Mouse (Mus musculus): ENCODE data around the gene P2ry6. TPM values are rescaled to one million over a fixed set of nuclear protein-coding genes. Genes with fewer than 3 reads are reported as not detected.
A peak's percentile ranks its signal among the peaks of the same experiment; 100 is the strongest.

P2ry6 gene
- polyA plus RNA-seq, 1 experiment from 2014 or later, result 2.6 TPM

DNA sequence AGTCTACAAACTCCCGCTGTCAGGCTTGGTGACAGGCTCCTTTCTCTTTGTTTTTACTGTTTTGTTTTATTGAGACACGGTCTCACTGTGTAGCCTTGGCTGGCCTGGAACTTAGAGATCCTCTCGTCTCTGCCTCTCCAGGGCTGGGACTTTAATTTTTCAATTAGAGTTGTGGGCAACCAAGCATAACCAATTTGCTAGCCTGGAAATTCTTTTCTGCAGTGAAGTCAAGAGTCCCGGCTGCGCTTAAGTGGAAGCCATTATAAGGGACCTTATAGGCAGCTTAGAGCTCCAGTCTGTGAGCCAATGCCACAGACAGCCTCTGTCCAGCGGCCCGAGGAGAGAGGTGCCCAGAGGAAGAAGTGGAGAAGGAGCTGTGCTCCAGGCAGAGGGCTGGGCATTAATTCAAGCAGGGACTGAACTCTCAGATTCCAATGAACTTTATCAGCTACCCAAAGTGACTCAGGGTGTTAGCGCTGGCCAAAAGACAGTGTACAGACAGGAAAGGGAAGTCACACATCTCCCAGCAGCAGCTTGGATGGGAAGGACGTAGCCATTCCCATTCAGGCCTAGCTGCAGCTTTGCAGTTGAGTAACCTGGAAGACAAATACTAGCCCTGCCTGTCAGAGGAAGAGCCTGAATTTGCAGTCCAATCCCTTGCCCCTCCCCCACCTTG is 16.3 kb upstream of the P2ry6 start:
- H3K27ac ChIP-seq (ENCODE audit: poor library complexity, severe bottlenecking), result peak overlapping the region; percentile 15
- no peaks in the 10 kb centered on the region for H3K36me3 ChIP-seq
- H3K4me3 ChIP-seq, result no peak overlapping the region
- no peak overlapping the region for H3K9ac ChIP-seq
- no peak overlapping the region for H3K4me2 ChIP-seq
- H3K4me1 ChIP-seq (replicated peaks), result peaks cover 29% of the 10 kb centered on the region
- H3K27me3 ChIP-seq (replicated peaks), result 0 out of 2 replicates have a peak, but pooled peaks cover 3% of the 10 kb centered on the region
- WGBS, result 46% methylated on average over 9 of the region's 9 CpGs
- ATAC-seq (ENCODE audit: insufficient number of reproducible peaks, low FRiP score), result 0 out of 2 replicates have a peak, but pooled peaks have one; percentile 36
- H3K9me3 ChIP-seq (replicated peaks), result no peaks in the 10 kb centered on the region

DNA sequence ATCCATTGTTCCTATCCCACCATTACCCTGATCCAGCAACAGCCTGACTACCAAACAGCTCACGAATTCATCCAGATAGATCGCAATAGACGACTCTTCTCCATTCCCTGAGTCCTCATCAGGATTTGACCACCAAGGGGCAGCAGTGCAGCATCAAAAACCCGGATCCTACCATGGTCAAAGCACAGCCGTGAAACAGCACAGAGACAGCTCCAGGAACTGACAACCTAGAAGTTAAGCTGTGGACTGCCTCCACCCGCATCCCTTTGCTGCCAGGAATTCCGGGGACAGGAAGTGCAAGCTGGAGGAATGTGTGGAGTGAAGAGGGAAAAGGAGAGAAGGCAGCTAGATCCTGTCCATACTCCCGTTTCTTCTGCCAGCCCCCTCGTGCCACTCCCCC is 13.6 kb upstream of the P2ry6 start:
- peak; percentile 77 for ATAC-seq (ENCODE audit: insufficient number of reproducible peaks, low FRiP score)
- no peak overlapping the region for H3K27ac ChIP-seq (ENCODE audit: poor library complexity, severe bottlenecking)
- no peaks in the 10 kb centered on the region for H3K36me3 ChIP-seq
- H3K4me3 ChIP-seq, result no peak overlapping the region
- H3K9ac ChIP-seq, result no peak overlapping the region
- WGBS, result 7% methylated on average over 9 of the region's 9 CpGs
- peaks cover 33% of the 10 kb centered on the region for H3K4me1 ChIP-seq (replicated peaks)
- peak overlapping the region; percentile 20; the same call in 1 of the 2 replicates for H3K4me2 ChIP-seq
- H3K9me3 ChIP-seq (replicated peaks), result no peaks in the 10 kb centered on the region
- 0 out of 2 replicates have a peak, but pooled peaks cover 3% of the 10 kb centered on the region for H3K27me3 ChIP-seq (replicated peaks)

DNA sequence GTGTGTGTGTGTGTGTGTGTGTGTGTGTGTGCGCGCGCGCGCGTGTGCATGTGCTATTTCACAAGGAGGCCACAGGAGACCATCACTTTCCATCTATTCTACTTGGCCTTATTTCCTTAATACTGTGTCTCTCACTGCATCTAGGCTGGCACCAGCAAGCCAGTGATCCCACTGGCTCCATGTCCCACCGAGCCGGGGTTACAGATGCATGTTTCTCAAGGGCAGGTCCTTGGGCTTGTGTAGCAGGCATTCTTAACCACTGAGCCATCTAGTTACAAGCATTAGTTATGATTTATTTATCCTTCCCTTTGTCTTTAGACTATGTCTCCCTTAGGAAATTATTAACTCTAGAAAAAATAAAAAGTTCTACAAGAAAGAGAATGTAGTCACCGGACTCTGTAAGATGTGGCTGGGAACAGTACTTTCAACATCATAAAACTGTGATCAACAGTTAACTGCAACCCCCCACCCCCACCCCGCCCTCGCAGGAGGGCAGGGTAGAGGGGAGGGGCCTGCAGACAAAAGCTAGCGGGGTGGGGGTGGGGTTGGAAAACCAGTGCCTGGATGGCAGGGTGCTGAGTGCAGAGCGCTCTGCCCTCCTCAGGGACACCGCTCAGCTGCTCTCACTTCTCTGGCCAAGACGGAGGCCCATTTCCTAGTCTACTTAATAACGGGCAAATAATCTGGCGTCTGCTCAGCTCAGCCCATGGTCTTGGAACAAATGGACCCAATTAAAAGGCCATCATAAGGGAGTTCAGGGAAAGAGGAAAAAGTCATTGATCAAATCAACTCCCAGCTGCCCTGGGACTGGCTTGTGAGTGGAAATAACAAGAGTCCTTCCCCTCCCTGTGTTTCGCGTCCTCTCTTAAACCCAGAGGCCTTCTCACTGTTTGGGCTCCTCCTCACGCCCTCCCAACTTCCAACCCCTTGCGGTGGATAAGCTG is 10.3 kb upstream of the P2ry6 start:
- ATAC-seq (ENCODE audit: insufficient number of reproducible peaks, low FRiP score), result peak; percentile 65
- peaks cover 21% of the 10 kb centered on the region for H3K4me1 ChIP-seq (replicated peaks)
- 40% methylated on average over 21 of the region's 21 CpGs for WGBS
- H3K4me3 ChIP-seq, result no peak overlapping the region
- no peak overlapping the region for H3K27ac ChIP-seq (ENCODE audit: poor library complexity, severe bottlenecking)
- H3K9me3 ChIP-seq (replicated peaks), result no peaks in the 10 kb centered on the region
- H3K4me2 ChIP-seq, result peak overlapping the region; percentile 17; the same call in 1 of the 2 replicates
- H3K9ac ChIP-seq, result no peak overlapping the region
- H3K36me3 ChIP-seq, result no peaks in the 10 kb centered on the region
- H3K27me3 ChIP-seq (replicated peaks), result 0 out of 2 replicates have a peak, but pooled peaks cover 3% of the 10 kb centered on the region

DNA sequence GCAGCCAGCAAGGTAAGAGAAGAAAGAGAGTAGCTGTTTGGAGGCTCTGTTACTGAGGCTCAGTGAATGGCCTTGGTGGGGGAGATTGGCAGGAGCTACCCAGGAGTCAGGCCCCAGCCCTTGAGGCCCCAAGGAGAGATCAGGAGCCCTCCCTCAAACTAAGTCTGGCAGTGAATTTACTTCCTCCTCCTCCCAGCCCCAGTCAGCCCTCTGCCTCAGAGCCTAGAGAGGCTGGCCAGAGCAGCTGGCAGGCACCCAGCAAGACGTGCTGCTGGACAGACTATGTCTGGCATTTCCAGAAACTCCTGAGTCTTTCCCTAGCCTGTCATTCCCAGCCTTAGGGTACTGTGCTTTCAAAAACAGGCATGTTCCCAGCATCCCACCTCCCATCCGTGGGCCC is 4.7 kb upstream of the P2ry6 start:
- H3K4me1 ChIP-seq (replicated peaks), result peaks cover 15% of the 10 kb centered on the region
- peak overlapping the region; percentile 82 for H3K27ac ChIP-seq (ENCODE audit: poor library complexity, severe bottlenecking)
- peak; percentile 72; the same call in 1 of the 2 replicates for ATAC-seq (ENCODE audit: insufficient number of reproducible peaks, low FRiP score)
- no peaks in the 10 kb centered on the region for H3K36me3 ChIP-seq
- 29% methylated on average over 2 of the region's 2 CpGs for WGBS
- peak overlapping the region; percentile 8; the same call in 1 of the 2 replicates for H3K9ac ChIP-seq
- no peaks in the 10 kb centered on the region for H3K9me3 ChIP-seq (replicated peaks)
- H3K27me3 ChIP-seq (replicated peaks), result peaks cover 6% of the 10 kb centered on the region; the same call in 1 of the 2 replicates
- H3K4me2 ChIP-seq, result no peak overlapping the region
- H3K4me3 ChIP-seq, result no peak overlapping the region

DNA sequence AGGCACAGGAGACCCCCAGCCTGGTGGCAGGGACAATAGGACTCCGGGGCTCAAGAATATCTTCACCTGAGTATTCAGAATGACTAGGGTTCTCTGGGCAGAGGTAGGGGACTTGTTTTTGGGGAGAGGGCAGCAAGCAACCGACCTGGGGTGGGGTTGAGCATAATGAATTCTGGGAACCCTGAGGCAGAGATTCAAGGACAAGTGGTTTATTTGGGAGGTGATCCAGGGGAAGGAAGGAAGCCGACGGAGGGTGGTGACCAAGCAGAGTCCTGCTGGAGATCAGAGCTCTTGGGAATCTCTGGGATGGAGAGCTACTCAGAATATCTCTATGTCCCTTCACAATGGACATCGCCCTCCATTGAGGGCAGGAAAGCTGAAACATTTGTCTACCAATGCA is 3.7 kb upstream of the P2ry6 start:
- no peak overlapping the region for H3K4me3 ChIP-seq
- WGBS, result 76% methylated on average over 5 of the region's 5 CpGs
- H3K9me3 ChIP-seq (replicated peaks), result no peaks in the 10 kb centered on the region
- H3K4me1 ChIP-seq (replicated peaks), result peaks cover 25% of the 10 kb centered on the region
- H3K36me3 ChIP-seq, result no peaks in the 10 kb centered on the region
- peaks cover 15% of the 10 kb centered on the region for H3K27me3 ChIP-seq (replicated peaks)
- no peak overlapping the region for H3K4me2 ChIP-seq
- no peak overlapping the region for H3K27ac ChIP-seq (ENCODE audit: poor library complexity, severe bottlenecking)
- no peak for ATAC-seq (ENCODE audit: insufficient number of reproducible peaks, low FRiP score)
- H3K9ac ChIP-seq, result no peak overlapping the region

DNA sequence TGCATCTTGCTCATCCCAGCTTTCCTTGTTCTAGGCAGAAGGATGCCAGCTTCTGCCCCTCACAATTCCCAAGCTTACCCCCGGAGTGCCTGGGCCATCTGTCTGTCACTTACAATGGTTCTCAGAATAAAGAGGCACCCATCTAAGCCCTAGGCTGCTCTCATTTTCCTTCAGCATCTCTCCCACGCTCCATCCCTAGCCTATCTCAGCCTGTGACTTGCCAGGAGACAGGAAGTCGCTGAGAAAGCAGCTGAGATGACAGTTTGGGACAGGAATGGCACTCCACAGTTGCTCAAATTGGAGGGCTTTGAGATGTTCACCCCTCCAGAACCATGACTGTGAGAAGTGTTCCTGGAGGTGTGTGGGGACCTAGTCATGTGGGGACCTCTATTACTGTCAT is 1.6 kb downstream of the P2ry6 start:
- Histone ChIP-seq H3K4me2 (no peak overlapping the region), H3K4me3 (no peak overlapping the region), H3K27ac (ENCODE audit: poor library complexity, severe bottlenecking) (no peak overlapping the region), H3K4me1 (replicated peaks) (peaks cover 35% of the 10 kb centered on the region), H3K9me3 (replicated peaks) (no peaks in the 10 kb centered on the region), H3K36me3 (no peaks in the 10 kb centered on the region), H3K27me3 (replicated peaks) (peaks cover 43% of the 10 kb centered on the region), H3K9ac (no peak overlapping the region)
- ATAC-seq (ENCODE audit: insufficient number of reproducible peaks, low FRiP score), result no peak
- WGBS, result 24% methylated on average over 3 of the region's 3 CpGs

DNA sequence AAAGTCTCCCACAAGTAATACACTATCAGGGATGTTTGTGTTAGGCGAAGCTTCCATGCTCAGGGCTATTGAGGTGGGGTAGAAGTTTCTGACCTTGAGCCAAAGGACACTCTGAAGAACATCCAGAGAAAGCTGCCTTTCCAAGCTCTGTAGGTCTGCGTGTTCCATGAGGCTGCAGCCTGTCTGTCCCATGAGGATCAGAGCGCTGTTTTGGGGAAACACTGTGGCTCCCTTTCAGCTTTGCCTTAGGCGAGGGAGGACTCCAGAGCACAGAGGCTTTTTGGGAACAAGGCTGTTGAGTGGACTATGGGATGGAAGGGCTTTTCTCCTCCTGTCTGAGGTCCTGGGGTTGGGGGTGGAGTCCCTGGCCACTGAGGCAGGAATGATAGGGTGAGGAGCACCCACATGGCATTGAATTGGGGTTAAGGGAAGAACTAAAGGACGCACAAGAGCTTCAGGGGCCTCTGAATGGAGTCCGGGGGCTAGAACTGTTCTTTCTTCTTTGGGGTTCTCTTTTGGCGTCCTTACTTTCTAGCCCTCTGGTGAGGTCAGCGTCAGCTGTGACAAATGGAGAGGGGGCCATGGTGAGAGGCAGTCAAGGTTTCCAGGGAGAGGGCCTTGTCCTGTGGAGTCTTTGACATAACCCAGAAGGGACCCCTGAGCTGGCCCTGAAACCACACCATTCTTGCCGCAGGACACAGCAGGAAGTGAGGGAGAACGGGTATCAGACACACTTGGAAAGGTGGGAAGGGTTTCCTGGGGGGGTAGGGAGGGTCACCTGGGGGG is 5.4 kb downstream of the P2ry6 start:
- ATAC-seq (ENCODE audit: insufficient number of reproducible peaks, low FRiP score), result no peak
- WGBS, result 58% methylated on average over 10 of the region's 10 CpGs
- Histone ChIP-seq H3K36me3 (no peaks in the 10 kb centered on the region), H3K9ac (no peak overlapping the region), H3K4me2 (no peak overlapping the region), H3K27me3 (replicated peaks) (peaks cover 39% of the 10 kb centered on the region), H3K9me3 (replicated peaks) (no peaks in the 10 kb centered on the region), H3K4me1 (replicated peaks) (peaks cover 39% of the 10 kb centered on the region), H3K4me3 (no peak overlapping the region), H3K27ac (ENCODE audit: poor library complexity, severe bottlenecking) (no peak overlapping the region)

DNA sequence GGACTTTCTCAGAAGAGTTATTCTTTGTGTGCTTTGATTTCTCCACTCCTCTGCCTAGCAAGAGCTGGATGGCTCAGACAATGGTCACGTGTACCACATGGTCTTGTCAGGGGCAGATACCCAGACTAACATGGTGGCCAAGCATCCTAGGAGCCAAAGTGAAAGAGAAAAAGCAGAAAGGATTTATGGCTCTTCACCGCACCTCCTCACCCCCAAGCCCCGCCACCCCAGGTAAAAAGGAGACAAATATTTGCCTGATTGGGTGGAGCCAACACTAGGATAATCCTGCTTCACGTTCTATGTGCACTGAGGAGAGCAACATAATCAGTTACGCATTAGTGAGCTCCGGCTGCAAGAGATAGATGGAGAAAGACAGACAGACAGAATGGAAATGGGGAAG is 6.1 kb downstream of the P2ry6 start:
- H3K27me3 ChIP-seq (replicated peaks), result peaks cover 33% of the 10 kb centered on the region
- H3K4me2 ChIP-seq, result no peak overlapping the region
- H3K9ac ChIP-seq, result no peak overlapping the region
- H3K36me3 ChIP-seq, result no peaks in the 10 kb centered on the region
- H3K4me1 ChIP-seq (replicated peaks), result peaks cover 33% of the 10 kb centered on the region
- no peak overlapping the region for H3K4me3 ChIP-seq
- no peak overlapping the region for H3K27ac ChIP-seq (ENCODE audit: poor library complexity, severe bottlenecking)
- ATAC-seq (ENCODE audit: insufficient number of reproducible peaks, low FRiP score), result no peak
- no peaks in the 10 kb centered on the region for H3K9me3 ChIP-seq (replicated peaks)
- 83% methylated on average over 6 of the region's 6 CpGs for WGBS

DNA sequence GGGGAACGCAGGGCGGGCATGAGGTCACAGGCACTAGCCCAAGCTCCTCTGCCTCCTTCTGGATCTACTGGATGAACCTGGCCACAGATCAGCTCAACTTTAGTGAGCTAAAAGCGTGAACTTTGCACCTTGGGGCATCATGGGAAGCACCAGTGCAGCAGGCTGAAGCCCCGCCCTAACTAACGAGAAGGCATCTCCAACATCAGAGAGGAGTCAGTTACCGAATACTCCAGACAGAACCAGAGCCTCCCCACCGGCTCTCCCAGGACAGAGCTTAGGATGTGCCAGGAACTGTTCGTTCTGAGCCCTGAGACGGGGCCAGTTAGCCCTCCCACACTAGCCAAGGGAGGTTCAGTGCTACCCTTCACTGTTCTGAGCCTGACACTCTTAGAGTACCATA is 6.6 kb downstream of the P2ry6 start:
- peaks cover 33% of the 10 kb centered on the region for H3K27me3 ChIP-seq (replicated peaks)
- no peak overlapping the region for H3K9ac ChIP-seq
- no peaks in the 10 kb centered on the region for H3K9me3 ChIP-seq (replicated peaks)
- no peak overlapping the region for H3K27ac ChIP-seq (ENCODE audit: poor library complexity, severe bottlenecking)
- ATAC-seq (ENCODE audit: insufficient number of reproducible peaks, low FRiP score), result no peak
- WGBS, result 73% methylated on average over 9 of the region's 9 CpGs
- no peaks in the 10 kb centered on the region for H3K36me3 ChIP-seq
- H3K4me2 ChIP-seq, result no peak overlapping the region
- H3K4me1 ChIP-seq (replicated peaks), result peaks cover 27% of the 10 kb centered on the region
- no peak overlapping the region for H3K4me3 ChIP-seq

DNA sequence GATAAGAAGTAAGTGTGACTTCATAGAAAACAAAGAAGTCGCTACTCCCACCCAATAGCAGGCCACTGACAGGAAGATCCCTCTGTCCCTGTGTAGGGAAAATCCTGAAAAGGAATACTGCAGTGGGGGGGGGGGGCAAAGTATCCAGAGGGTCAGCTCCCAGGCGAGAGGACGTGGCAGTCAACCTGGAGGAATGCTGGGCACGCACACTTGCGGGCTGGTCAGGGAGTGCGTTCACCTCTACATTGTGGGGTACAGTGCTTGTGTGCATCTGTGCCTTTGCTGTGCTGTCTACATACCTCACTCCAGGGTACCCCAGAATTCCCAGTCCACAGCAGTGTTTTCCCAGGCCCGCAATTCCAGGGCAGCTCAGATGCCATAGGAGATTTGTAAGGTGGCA is 8.4 kb downstream of the P2ry6 start:
- Histone ChIP-seq H3K27me3 (replicated peaks) (peaks cover 23% of the 10 kb centered on the region), H3K4me3 (no peak overlapping the region), H3K36me3 (no peaks in the 10 kb centered on the region), H3K4me2 (no peak overlapping the region), H3K9me3 (replicated peaks) (no peaks in the 10 kb centered on the region), H3K27ac (ENCODE audit: poor library complexity, severe bottlenecking) (0 out of 2 replicates have a peak overlapping the region, but pooled peaks have one; percentile 15), H3K4me1 (replicated peaks) (peaks cover 21% of the 10 kb centered on the region), H3K9ac (no peak overlapping the region; the same call in 1 of the 2 replicates)
- peak; percentile 60 for ATAC-seq (ENCODE audit: insufficient number of reproducible peaks, low FRiP score)
- WGBS, result 55% methylated on average over 7 of the region's 7 CpGs
